Mouse (Mus musculus) liver, embryonic 15.5 days (tissue): ENCODE measurements at regions not wholly inside any gene's neighbourhood (a gene's known extent, or its start where the extent isn't known, plus 50 kb on each side); places are given as distances from the start of the nearest gene placed in this dataset.

Experiments
- ATAC-seq: fragments of 200-750 bp; cut with Nextera tagmentation; 2 replicates; pipeline ENCODE4 v1.8.0; 2017; ENCODE audit warnings: moderate number of reproducible peaks, mild to moderate bottlenecking, moderate library complexity; ENCODE audit not compliant: insufficient read depth
- H3K27ac ChIP-seq: fragments of 300-500 bp; sonication (generic); replicated peaks from 2 replicates; pipeline ENCODE4 v1.5.1; 2015; ENCODE audit warnings: mild to moderate bottlenecking, inconsistent platforms
- H3K27me3 ChIP-seq: fragments of 300-500 bp; sonication (generic); 2 replicates; pipeline ENCODE4 v1.6.1; 2015; ENCODE audit warnings: mild to moderate bottlenecking, inconsistent platforms
- H3K36me3 ChIP-seq: fragments of 300-500 bp; sonication (generic); replicated peaks from 2 replicates; pipeline ENCODE4 v1.6.1; 2015; ENCODE audit warnings: moderate library complexity, mild to moderate bottlenecking, inconsistent platforms
- H3K4me1 ChIP-seq: fragments of 300-500 bp; sonication (generic); replicated peaks from 2 replicates; pipeline ENCODE4 v1.6.1; 2015; ENCODE audit warnings: inconsistent platforms
- H3K4me2 ChIP-seq: fragments of 300-500 bp; sonication (generic); 2 replicates; pipeline ENCODE4 v1.6.1; 2015; ENCODE audit warnings: moderate library complexity, mild to moderate bottlenecking, inconsistent platforms
- H3K4me3 ChIP-seq: fragments of 300-500 bp; sonication (generic); replicated peaks from 2 replicates; pipeline ENCODE4 v1.5.1; 2015; ENCODE audit warnings: mild to moderate bottlenecking, inconsistent platforms
- H3K9ac ChIP-seq: fragments of 300-500 bp; sonication (generic); 2 replicates; pipeline ENCODE4 v1.6.1; 2015; ENCODE audit warnings: moderate library complexity, mild to moderate bottlenecking, inconsistent platforms
- H3K9me3 ChIP-seq: fragments of 300-500 bp; sonication (generic); replicated peaks from 2 replicates; pipeline ENCODE4 v1.6.1; 2016; ENCODE audit warnings: inconsistent platforms
- whole genome bisulfite sequencing: fragments of 180-500 bp; shearing (Covaris S2); methylation state at CpG from one replicate; pipeline ENCODE4 v1.1.7; 2015; ENCODE audit warnings: mixed read lengths; ENCODE audit not compliant: insufficient replicate concordance; 5-methylcytosine and 5-hydroxymethylcytosine counted together

DNA sequence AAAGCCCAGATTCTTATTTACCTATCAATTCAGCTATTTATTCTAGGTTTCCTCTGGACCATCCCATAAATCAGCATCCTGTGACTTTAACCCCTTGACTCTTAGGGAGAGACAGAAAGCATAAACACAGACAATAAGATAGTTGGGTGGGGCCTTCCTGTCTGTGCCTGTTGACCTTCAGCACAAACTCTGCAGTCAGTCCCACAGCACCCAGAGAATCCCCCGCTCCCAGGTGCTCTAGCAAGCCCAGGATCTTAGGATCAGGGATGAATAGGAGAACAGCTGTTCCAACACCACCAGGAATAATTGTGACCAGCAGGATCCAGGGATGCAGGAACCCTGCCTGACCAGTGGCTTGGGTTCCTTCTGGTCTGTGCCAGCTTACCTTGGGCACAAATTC, 107.8 kb downstream of the Basp1 start:
- Histone ChIP-seq H3K36me3 (no peaks in the 10 kb centered on the region), H3K27me3 (no peaks in the 10 kb centered on the region), H3K9ac (no peak overlapping the region), H3K4me2 (no peak overlapping the region), H3K9me3 (no peaks in the 10 kb centered on the region), H3K4me3 (no peak overlapping the region), H3K4me1 (no peaks in the 10 kb centered on the region), H3K27ac (no peak overlapping the region)
- WGBS: 42% methylated on average over 1 of the region's 1 CpGs
- ATAC-seq: no peak

DNA sequence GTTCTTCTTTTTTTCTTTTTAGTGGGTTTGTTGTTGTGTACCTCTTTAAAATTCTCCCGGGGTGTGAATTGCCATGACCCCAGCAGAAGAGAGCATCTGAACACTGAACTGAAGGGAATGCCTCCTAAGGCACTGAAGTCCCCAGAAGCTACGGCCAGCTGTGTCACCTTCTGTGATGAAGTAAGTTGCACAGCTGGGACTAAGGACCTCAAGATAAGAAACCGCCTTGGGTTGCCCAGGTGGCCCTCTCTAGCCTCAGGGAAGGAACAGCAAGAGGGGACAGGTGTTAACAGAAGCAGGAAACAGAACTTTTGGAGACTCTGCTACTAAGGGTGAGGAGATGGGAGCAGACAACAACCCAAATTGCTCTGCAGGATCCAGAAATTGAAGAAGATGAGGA, 110.2 kb downstream of the Basp1 start:
- Histone ChIP-seq H3K4me2 (no peak overlapping the region), H3K9me3 (no peaks in the 10 kb centered on the region), H3K27me3 (no peaks in the 10 kb centered on the region), H3K9ac (no peak overlapping the region), H3K27ac (no peak overlapping the region), H3K4me3 (no peak overlapping the region), H3K4me1 (no peaks in the 10 kb centered on the region), H3K36me3 (no peaks in the 10 kb centered on the region)
- WGBS: 38% methylated on average over 3 of the region's 3 CpGs
- no peak for ATAC-seq

DNA sequence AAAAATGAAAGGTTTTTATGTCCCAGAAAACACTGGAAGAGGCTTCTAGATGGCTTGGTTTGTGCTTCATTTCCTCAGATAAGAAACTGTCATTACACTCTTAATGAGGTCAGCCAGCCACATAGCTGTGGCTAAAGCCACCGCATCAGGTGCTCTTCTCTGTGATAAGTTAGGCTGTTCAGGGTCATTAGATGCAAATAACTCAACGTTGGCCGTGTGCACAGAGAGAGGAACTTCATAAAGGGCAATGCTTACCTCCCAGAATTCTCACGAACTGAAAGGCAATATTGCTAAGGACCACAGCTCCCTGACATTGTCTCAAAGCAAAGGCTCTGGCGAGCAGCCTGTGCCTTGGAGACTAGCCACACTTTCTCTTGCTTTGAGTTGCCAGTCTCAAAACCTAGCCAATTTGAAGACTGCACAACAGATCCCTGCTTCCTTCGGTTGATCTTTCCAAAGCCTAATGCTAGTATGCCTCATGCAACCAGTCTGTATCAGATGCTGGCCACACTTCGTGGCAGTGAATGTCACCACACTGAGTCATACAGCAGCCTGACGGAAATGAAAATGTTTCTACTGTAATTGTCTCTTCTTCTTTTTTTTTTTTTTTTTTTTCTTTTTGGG, 110.8 kb downstream of the Basp1 start:
- Histone ChIP-seq H3K9me3 (no peaks in the 10 kb centered on the region), H3K4me3 (no peak overlapping the region), H3K27me3 (no peaks in the 10 kb centered on the region), H3K4me2 (no peak overlapping the region), H3K4me1 (no peaks in the 10 kb centered on the region), H3K36me3 (no peaks in the 10 kb centered on the region), H3K9ac (no peak overlapping the region), H3K27ac (no peak overlapping the region)
- 19% methylated on average over 8 of the region's 8 CpGs for WGBS
- ATAC-seq: no peak

DNA sequence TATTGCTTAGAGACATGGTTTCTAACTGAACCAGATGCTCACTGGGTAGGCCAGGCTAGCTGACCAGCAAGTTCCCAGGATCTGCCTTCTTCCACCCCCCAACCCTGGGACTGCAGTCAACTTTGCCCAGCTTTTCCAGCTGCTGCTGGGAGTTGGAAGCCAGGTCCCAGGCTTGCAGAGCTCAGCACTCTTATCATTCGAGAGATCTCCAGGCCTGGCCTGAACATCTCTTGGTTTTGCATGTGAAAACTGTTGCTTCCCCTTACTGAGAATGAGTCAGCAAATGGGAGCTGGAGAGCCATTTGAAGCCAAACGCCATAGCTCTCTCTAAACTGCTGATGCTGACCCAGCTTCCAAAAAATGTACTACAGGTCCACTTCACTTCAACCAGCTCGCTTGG, 111.8 kb downstream of the Basp1 start:
- H3K27ac ChIP-seq: no peak overlapping the region
- no peaks in the 10 kb centered on the region for H3K36me3 ChIP-seq
- H3K27me3 ChIP-seq: no peaks in the 10 kb centered on the region
- H3K9me3 ChIP-seq: no peaks in the 10 kb centered on the region
- no peak for ATAC-seq
- no peaks in the 10 kb centered on the region for H3K4me1 ChIP-seq
- WGBS: 13% methylated on average over 3 of the region's 3 CpGs
- no peak overlapping the region for H3K4me2 ChIP-seq
- H3K4me3 ChIP-seq: no peak overlapping the region
- no peak overlapping the region for H3K9ac ChIP-seq

DNA sequence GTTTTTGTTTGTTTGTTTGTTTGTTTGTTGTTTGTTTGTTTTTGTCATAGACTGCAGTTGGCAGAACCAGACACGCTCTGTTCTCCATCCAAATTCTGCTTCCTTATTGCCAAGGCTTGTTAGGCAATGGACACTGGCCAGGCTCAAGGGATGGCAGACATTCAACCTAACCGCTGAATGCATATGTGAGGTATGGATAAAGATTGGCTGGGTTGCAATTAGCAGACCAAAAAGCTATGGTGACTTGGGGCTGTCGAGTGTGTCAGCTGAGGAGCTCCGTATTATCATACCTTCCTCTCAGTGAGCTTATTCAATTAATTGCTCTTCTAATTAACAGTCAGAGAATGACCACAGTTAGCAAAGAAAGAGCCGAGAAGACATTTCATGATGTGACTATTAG, 116.3 kb downstream of the Basp1 start:
- Histone ChIP-seq H3K36me3 (no peaks in the 10 kb centered on the region), H3K27ac (no peak overlapping the region), H3K4me3 (no peak overlapping the region), H3K27me3 (no peaks in the 10 kb centered on the region), H3K4me1 (no peaks in the 10 kb centered on the region), H3K9ac (no peak overlapping the region), H3K9me3 (no peaks in the 10 kb centered on the region), H3K4me2 (no peak overlapping the region)
- no peak for ATAC-seq
- 54% methylated on average over 5 of the region's 5 CpGs for WGBS

DNA sequence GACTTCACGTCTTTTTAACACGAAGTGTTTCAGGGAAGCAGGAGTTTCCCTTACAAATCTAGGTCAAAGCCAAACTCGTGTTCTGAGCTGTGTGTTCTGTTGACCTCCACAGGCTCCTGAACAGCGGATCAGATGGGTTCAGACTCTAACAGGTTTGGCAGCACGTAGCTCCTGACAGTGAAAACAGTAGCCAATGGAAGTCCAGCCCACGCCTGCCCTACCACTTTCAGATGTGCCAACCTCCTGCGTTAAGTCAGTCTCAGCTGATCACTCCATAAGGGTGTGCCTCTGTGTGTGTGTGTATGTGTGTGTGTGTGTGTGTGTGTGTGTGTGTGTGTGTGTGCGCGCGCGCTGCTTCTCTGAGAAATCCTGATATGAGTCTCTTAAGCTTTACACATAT, 116.8 kb downstream of the Basp1 start:
- no peak for ATAC-seq
- no peak overlapping the region for H3K27ac ChIP-seq
- no peaks in the 10 kb centered on the region for H3K9me3 ChIP-seq
- no peaks in the 10 kb centered on the region for H3K27me3 ChIP-seq
- H3K4me2 ChIP-seq: no peak overlapping the region
- whole genome bisulfite sequencing: 78% methylated on average over 11 of the region's 11 CpGs
- H3K36me3 ChIP-seq: no peaks in the 10 kb centered on the region
- no peaks in the 10 kb centered on the region for H3K4me1 ChIP-seq
- no peak overlapping the region for H3K4me3 ChIP-seq
- no peak overlapping the region for H3K9ac ChIP-seq

DNA sequence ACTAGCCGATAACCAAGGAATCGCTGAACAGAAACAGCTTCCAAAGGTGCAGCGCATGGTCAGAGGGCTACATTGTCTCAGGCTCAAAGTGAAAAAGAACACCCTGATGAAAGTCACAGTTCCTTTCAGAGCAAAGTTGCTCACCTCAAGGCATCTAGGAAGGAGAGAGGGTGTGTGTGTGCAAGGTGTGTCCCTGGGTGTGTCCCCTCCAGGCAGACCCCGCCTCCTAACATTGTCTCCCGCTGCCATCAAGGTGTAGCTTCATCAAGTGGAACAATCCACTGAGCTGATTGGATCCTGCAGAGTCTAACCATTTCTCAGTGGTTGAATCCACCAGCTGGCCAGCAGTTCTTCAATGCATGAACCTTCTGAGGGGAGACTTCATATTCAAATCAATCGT, 117.8 kb downstream of the Basp1 start:
- no peaks in the 10 kb centered on the region for H3K36me3 ChIP-seq
- no peak overlapping the region for H3K9ac ChIP-seq
- H3K27me3 ChIP-seq: no peaks in the 10 kb centered on the region
- H3K27ac ChIP-seq: no peak overlapping the region
- 77% methylated on average over 6 of the region's 6 CpGs for WGBS
- no peaks in the 10 kb centered on the region for H3K9me3 ChIP-seq
- H3K4me2 ChIP-seq: no peak overlapping the region
- ATAC-seq: no peak
- no peaks in the 10 kb centered on the region for H3K4me1 ChIP-seq
- H3K4me3 ChIP-seq: no peak overlapping the region

DNA sequence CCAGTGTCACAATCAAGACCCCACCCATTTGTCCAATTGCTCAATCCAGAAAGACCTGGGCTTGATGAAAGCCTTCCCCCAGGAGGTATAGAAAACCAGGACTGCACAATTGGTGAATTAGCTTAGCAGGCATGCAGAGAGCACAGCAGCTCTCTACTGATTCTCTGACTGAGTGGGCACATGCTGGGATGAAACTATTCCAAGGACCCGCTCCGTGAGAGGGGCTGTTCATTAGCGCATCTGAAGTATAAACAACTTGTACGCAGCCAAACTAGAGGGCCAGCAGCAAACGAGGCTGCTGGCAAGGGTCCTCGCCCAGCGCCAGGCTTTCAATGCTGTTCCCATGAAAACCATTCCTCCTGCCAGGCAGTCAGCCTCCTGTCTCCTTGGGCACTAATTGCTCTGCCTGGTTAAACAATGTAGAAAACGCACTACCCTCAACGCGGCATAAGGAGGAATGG, 122.3 kb downstream of the Basp1 start:
- no peaks in the 10 kb centered on the region for H3K9me3 ChIP-seq
- no peak overlapping the region for H3K4me2 ChIP-seq
- H3K4me3 ChIP-seq: no peak overlapping the region
- no peak overlapping the region for H3K27ac ChIP-seq
- no peaks in the 10 kb centered on the region for H3K27me3 ChIP-seq
- no peaks in the 10 kb centered on the region for H3K36me3 ChIP-seq
- WGBS: 71% methylated on average over 10 of the region's 10 CpGs
- H3K9ac ChIP-seq: no peak overlapping the region
- ATAC-seq: no peak
- H3K4me1 ChIP-seq: no peaks in the 10 kb centered on the region

DNA sequence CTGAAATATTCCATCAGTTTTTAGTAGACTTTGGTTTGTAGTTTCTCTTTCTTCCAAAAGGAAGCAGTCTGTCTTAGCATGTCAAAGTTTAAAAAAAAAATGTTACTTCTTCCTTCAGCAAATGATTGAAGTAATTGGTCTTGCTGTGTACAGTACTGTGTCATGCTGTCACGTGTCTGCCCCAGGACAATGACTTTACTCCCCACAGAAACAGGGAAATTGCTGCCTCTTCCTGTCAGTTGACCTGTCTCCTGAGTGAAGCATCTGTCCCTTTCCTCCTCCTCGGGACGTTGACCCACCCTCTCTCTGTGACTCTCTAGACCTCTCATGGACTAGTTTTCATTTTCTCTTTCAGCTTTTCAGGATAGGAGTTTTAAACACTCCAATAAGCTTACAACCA, 125.7 kb downstream of the Basp1 start:
- no peak overlapping the region for H3K4me3 ChIP-seq
- WGBS: 15% methylated on average over 3 of the region's 3 CpGs
- H3K4me2 ChIP-seq: no peak overlapping the region
- H3K36me3 ChIP-seq: no peaks in the 10 kb centered on the region
- no peak overlapping the region for H3K9ac ChIP-seq
- H3K4me1 ChIP-seq: no peaks in the 10 kb centered on the region
- H3K27ac ChIP-seq: no peak overlapping the region
- H3K9me3 ChIP-seq: no peaks in the 10 kb centered on the region
- ATAC-seq: peak; percentile 47; the same call in 1 of the 2 replicates
- no peaks in the 10 kb centered on the region for H3K27me3 ChIP-seq

DNA sequence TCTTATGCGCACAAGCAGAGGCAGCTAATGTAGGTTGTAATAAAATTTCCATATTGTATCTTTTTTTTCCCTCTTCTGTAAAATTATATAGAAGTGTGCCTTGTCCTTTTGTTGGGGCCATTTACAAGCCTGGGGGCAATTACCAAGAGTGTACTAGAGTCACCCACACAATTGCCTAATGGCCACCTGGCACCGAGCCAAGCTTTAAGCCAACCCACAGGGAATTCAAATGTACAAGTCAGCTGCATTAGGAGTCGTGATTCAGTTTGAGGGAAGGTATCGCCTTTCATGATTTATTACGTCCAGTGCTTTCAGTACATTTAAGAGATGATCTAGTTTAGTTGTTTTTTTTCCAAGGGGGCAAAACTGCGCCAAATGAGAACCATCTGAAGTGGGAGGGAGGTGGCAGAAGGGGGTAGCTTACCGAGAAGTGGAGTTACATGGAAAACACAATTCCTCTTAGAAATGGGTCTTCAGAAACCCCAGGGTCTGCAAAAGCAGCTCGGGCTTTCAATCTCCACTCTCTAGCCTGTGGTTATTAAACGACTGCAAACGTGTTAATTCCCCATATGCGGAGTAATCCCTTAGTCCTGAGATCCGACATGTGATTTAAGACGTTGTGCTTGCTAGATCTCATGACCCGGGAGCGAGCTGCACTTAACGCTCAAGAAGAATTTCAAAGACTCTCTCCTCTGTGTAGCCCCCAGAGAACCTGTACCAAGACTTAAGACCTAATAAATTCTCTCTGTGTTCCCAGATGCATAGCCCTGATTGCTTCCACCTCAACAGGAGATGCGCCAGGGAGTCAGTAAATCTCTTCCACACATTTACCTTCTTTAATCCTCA, 129.0 kb downstream of the Basp1 start:
- Histone ChIP-seq H3K27ac (no peak overlapping the region), H3K9ac (no peak overlapping the region), H3K9me3 (no peaks in the 10 kb centered on the region), H3K27me3 (no peaks in the 10 kb centered on the region), H3K36me3 (no peaks in the 10 kb centered on the region), H3K4me1 (no peaks in the 10 kb centered on the region), H3K4me3 (no peak overlapping the region), H3K4me2 (no peak overlapping the region)
- no peak for ATAC-seq
- WGBS: 64% methylated on average over 17 of the region's 17 CpGs

DNA sequence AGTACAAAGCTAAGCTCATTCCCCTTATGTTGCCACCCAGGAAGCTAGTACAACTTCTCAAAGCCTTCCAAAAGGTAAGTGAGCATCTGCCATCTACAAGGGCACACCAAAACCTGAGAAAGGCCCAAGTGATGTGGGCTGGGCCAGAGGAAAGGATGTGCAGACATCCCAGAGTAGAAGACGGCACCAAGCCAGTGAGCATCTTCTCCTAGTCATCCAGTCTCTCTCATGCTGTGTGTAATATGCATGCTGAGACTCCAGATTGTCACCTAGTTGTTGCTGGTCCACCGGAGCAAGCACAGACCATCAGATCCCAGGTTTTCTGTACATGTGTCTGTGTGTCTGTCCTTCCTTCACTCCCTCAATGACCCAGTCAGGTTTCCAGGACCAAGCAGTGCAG, 129.9 kb downstream of the Basp1 start:
- WGBS: 70% methylated on average over 2 of the region's 2 CpGs
- no peak for ATAC-seq
- no peaks in the 10 kb centered on the region for H3K4me1 ChIP-seq
- no peak overlapping the region for H3K4me2 ChIP-seq
- no peaks in the 10 kb centered on the region for H3K9me3 ChIP-seq
- H3K4me3 ChIP-seq: no peak overlapping the region
- H3K36me3 ChIP-seq: no peaks in the 10 kb centered on the region
- H3K9ac ChIP-seq: no peak overlapping the region
- H3K27ac ChIP-seq: no peak overlapping the region
- H3K27me3 ChIP-seq: no peaks in the 10 kb centered on the region
